Mouse (Mus musculus) erythroblast, embryonic 14.5 days (primary cell): ENCODE results near the gene Grm4.

ENCODE experiments used
- GATA1 ChIP-seq: IDR thresholded peaks from 2 replicates; pipeline ENCODE4 v1.6.1; 2012; ENCODE audit warnings: low read length, inconsistent platforms, mixed read lengths
- TAL1 ChIP-seq: IDR thresholded peaks from 3 replicates; pipeline ENCODE4 v1.6.1; 2012; ENCODE audit warnings: low read length, inconsistent platforms, mixed read lengths

DNA sequence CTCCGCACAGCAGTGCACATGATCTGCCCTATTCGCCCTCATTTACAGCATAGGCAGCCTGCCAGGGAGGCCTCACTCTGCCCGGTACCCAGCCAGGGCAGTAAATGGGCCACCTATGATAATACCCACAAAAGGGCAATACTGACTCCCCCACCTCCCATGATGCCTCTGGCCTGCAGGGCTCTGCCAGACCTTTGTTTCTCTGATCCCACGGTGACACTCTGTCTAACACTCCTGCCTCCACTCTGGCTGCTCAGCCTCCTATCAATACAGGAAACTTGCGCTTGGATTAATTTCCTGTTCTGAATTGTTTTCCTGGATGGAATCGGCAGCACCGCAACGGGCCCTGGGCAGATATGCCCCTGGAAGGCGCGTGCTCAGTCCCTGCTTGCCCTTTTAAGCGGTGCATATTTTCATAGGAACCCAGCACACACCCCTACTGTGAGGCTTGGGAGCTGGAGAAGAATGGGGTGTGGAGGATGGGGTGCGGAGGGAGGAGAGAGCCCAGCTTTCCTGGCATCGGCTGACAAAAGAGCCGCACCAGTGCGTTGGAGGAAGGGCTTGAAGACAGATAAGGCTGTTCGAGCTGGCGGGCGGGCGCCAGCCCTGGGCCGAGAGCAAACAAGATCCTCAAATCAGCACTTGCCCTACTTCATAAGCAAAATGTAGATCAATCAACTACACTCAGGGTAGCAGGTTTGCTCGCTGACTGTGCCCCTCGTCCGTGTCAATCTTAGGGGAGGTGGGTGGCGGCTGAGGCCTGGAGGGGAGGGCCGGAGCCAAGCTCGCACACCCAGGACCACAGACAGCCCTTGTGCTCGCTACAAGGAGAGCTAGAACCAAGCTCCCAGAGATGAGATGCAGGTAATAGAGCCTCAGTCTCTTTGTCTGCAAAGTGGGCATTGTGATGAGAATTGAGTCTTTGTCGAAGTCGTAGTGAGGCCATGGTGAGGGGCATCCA lies 40.8 kb downstream of the Grm4 start:
- TF ChIP-seq GATA1 (no peak), TAL1 (no peak)
